ENCODE assay signal across 28 mouse cellular contexts in the genomic region with DNA sequence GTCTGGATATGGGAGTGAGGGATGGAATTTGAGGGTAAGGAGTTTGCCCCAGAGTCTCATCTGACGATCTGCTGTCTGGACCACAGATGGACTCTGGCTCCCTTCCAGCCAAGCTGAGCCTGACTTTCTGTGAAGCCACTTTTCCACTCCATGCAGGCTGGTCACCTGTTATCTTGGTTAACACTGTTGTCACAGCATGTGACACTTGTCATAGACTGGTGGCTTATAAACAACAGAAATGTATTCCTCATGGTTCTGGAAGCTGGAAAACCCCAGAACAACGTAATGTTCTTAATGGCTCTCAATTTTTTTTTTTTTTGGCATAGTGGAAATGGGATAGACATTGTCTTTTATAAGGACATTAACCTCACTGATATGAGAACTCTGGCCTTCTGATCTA. TPM values are rescaled to one million over a fixed set of nuclear protein-coding genes. Genes with fewer than 3 reads are reported as not detected.
"Had no signal": no experiment of that assay in that cellular context is flagged by ENCODE, and none has a peak within 500 bp of the region (broad histone marks: within the 10 kb centered on the region; RNA-seq: fewer than 3 reads in every experiment).

No protein-coding gene starts in this region.

- H3K9me3 ChIP-seq: lung, embryonic 15.5 days; midbrain, embryonic 13.5 days; neural tube, embryonic 15.5 days had no signal

- H3K4me3 ChIP-seq: lung, embryonic 15.5 days; megakaryocyte, embryonic 14.5 days; midbrain, embryonic 13.5 days; myocyte; neural tube, embryonic 13.5 days; neural tube, embryonic 15.5 days had no signal

- ATAC-seq: liver, postnatal 0 days; lung, postnatal 0 days; midbrain, embryonic 13.5 days; midbrain, embryonic 16.5 days had no signal

- H3K4me1 ChIP-seq: lung, embryonic 15.5 days; megakaryocyte, embryonic 14.5 days; midbrain, embryonic 13.5 days; neural tube, embryonic 13.5 days; neural tube, embryonic 15.5 days had no signal

- H3K27me3 ChIP-seq: lung, embryonic 15.5 days; midbrain, embryonic 13.5 days; neural tube, embryonic 13.5 days; neural tube, embryonic 15.5 days had no signal

- DNase-seq: liver, postnatal 0 days; lung, adult 2 months; lung, postnatal 14 days; lung, postnatal 36 days; retina, postnatal 1 day; right cerebral cortex, adult 18-20 months; right cerebral cortex, postnatal 25 days; right cerebral cortex, postnatal 4 days; spleen, adult 18-20 months; thymus, adult 18-20 months; thymus, postnatal 14 days; thymus, postnatal 36 days had no signal

- H3K36me3 ChIP-seq: lung, embryonic 15.5 days; midbrain, embryonic 13.5 days; neural tube, embryonic 13.5 days; neural tube, embryonic 15.5 days had no signal

- H3K27ac ChIP-seq: lung, embryonic 15.5 days; macrophage; midbrain, embryonic 13.5 days; neural tube, embryonic 13.5 days; neural tube, embryonic 15.5 days had no signal

- H3K9ac ChIP-seq: liver, postnatal 0 days; lung, embryonic 15.5 days; midbrain, embryonic 13.5 days; neural tube, embryonic 13.5 days; neural tube, embryonic 15.5 days had no signal

RNA-seq across cellular contexts. Expression of gene Olfr282, which starts 21.4 kb away (rescaled TPM):
- total RNA-seq: megakaryocyte progenitor cell, adult 5-6 weeks had no signal
- polyA plus RNA-seq: liver, postnatal 0 days; lung, adult 2 months; lung, embryonic 15.5 days; lung, postnatal 0 days; macrophage; midbrain, embryonic 11.5 days; midbrain, embryonic 13.5 days; midbrain, embryonic 16.5 days; myocyte; neural tube, embryonic 11.5 days; neural tube, embryonic 13.5 days; neural tube, embryonic 15.5 days; small intestine, adult 2 months; stomach, embryonic 14.5 days; stomach, embryonic 16.5 days; thymus, postnatal 0 days had no signal

RNA-seq across cellular contexts. Expression of gene Olfr283, which starts 28.9 kb away (rescaled TPM):
- total RNA-seq: megakaryocyte progenitor cell, adult 5-6 weeks had no signal
- polyA plus RNA-seq: liver, postnatal 0 days; lung, adult 2 months; lung, embryonic 15.5 days; lung, postnatal 0 days; macrophage; midbrain, embryonic 11.5 days; midbrain, embryonic 13.5 days; midbrain, embryonic 16.5 days; myocyte; neural tube, embryonic 11.5 days; neural tube, embryonic 13.5 days; neural tube, embryonic 15.5 days; small intestine, adult 2 months; stomach, embryonic 14.5 days; stomach, embryonic 16.5 days; thymus, postnatal 0 days had no signal

RNA-seq across cellular contexts. Expression of gene Olfr281, which starts 42.8 kb away (rescaled TPM):
- total RNA-seq: megakaryocyte progenitor cell, adult 5-6 weeks had no signal
- polyA plus RNA-seq: liver, postnatal 0 days; lung, adult 2 months; lung, embryonic 15.5 days; lung, postnatal 0 days; macrophage; midbrain, embryonic 11.5 days; midbrain, embryonic 13.5 days; midbrain, embryonic 16.5 days; myocyte; neural tube, embryonic 11.5 days; neural tube, embryonic 13.5 days; neural tube, embryonic 15.5 days; small intestine, adult 2 months; stomach, embryonic 14.5 days; stomach, embryonic 16.5 days; thymus, postnatal 0 days had no signal
